Mouse (Mus musculus): Measurements from ENCODE around the gene Vsig10l. TPM values are rescaled to one million over a fixed set of nuclear protein-coding genes. Genes with fewer than 3 reads are reported as not detected.

The Vsig10l gene
- polyA plus RNA-seq, 1 experiment from 2014 or later = 1.9 TPM

DNA sequence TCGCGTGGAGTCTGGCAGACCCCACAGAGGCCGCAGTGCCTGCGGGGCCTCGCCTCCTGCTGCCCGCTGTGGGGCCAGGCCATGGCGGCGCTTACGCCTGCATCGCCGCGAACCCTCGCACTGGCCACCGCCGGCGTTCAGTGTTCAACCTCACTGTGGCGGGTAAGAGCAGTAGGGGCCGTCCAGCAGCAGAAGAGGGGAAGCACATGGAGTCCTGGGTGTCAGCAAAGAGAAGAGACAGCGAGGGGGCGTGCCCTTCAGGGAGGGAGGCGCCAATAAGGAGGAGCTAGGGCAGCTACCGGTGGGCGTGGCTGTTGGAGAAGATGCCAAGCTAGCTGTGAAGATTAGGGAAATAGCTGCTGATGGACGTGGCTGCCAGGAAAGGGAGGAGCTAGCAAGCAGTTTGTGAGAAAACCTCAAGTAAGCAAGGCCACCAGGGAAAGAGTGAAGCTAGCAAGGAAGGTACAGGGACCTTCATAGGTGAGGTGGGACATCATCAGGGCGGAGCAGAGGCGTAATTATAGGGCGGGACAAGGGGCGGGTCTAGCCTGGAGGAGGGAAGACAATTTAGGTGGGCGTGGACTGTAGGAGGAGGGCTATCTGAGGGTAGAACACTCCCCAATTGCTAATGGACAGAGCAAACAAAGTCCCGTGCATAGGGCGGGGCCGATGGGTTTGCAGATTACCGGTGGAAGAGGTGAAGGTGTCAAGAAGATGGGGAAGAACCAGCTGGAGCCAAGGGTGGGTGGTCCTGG is 2.6 kb downstream of the Vsig10l start:
- DNase-seq (ENCODE audit: low spot score) = peak; percentile 85
- Histone ChIP-seq H3K9me3 (ENCODE audit: control insufficient read depth, low read length) (no peaks in the 10 kb centered on the region), H3K27ac (ENCODE audit: low read depth, low read length) (no peak overlapping the region), H3K4me1 (replicated peaks; ENCODE audit: control insufficient read depth, insufficient read depth, low read length) (peaks cover 3% of the 10 kb centered on the region), H3K27me3 (replicated peaks; ENCODE audit: control insufficient read depth, insufficient read depth, low read length) (peaks cover 4% of the 10 kb centered on the region), H3K36me3 (ENCODE audit: control insufficient read depth, insufficient read depth, low read length) (no peaks in the 10 kb centered on the region), H3K9ac (ENCODE audit: low read depth, low read length) (peak overlapping the region; percentile 70), H3K4me2 (peak overlapping the region; percentile 75), H3K4me3 (ENCODE audit: low read depth, low read length) (peak overlapping the region; percentile 45)
- ATAC-seq (replicated peaks; ENCODE audit: low FRiP score) = peak; percentile 88
- WGBS = 2% methylated on average over 33 of the region's 33 CpGs

DNA sequence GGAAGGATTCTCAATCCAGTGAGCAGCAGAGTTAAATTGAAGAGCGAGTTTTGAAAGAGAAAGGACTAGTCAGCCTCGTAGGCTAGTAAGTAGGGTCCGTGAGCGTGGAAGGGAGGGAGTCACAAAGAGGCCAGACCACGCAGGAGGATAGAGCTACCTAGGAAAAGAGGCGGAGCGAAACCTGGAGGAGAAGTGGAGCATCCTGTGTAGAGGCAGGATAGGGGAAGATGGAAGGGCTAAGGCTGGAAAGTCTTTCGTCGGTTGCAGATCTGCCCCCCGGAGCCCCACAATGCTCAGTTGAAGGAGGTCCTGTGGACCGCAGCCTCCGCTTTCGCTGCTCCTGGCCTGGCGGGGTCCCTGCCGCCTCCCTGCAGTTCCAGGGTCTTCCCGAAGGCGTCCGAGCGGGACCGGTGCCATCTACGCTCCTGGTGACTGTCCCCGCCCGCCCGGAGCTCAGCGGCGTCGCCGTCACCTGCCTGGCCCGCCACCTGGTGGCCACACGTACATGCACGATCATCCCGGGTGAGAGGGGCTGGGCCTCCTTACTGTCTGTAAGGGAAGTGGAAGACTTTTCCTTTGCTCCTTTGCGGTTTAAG is 3.2 kb downstream of the Vsig10l start:
- peak overlapping the region; percentile 45 for H3K4me3 ChIP-seq (ENCODE audit: low read depth, low read length)
- no peaks in the 10 kb centered on the region for H3K9me3 ChIP-seq (ENCODE audit: control insufficient read depth, low read length)
- DNase-seq (ENCODE audit: low spot score) (peak; percentile 83), ATAC-seq (replicated peaks; ENCODE audit: low FRiP score) (peak; percentile 65)
- H3K9ac ChIP-seq (ENCODE audit: low read depth, low read length) = peak overlapping the region; percentile 52; the same call in 1 of the 2 replicates
- H3K27ac ChIP-seq (ENCODE audit: low read depth, low read length) = no peak overlapping the region
- peaks cover 3% of the 10 kb centered on the region for H3K4me1 ChIP-seq (replicated peaks; ENCODE audit: control insufficient read depth, insufficient read depth, low read length)
- peak overlapping the region; percentile 75 for H3K4me2 ChIP-seq
- peaks cover 4% of the 10 kb centered on the region for H3K27me3 ChIP-seq (replicated peaks; ENCODE audit: control insufficient read depth, insufficient read depth, low read length)
- H3K36me3 ChIP-seq (ENCODE audit: control insufficient read depth, insufficient read depth, low read length) = no peaks in the 10 kb centered on the region
- WGBS = under 1% methylated on average over 30 of the region's 33 CpGs

DNA sequence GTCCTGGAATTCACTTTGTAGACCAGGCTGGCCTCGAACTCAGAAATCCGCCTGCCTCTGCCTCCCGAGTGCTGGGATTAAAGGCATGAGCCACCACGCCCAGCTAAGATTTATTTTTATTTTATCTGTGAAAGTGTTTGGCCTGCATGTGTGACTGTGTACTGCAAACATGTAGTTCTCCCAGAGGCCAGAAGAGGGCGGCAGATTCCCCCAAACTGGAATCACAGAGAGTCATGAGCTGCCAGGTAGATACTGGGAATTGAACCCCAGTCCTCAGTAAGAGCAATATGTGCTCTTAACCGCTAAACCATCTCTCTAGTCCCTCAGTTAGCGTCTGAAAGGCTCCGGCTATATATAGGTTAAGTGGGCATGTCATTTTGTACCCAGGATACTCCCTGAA is 7.4 kb downstream of the Vsig10l start:
- DNase-seq (ENCODE audit: low spot score) (no peak), ATAC-seq (replicated peaks; ENCODE audit: low FRiP score) (no peak)
- no peaks in the 10 kb centered on the region for H3K9me3 ChIP-seq (ENCODE audit: control insufficient read depth, low read length)
- no peaks in the 10 kb centered on the region; the same call in 1 of the 2 replicates for H3K4me1 ChIP-seq (replicated peaks; ENCODE audit: control insufficient read depth, insufficient read depth, low read length)
- no peak overlapping the region for H3K9ac ChIP-seq (ENCODE audit: low read depth, low read length)
- H3K27ac ChIP-seq (ENCODE audit: low read depth, low read length) = no peak overlapping the region
- no peak overlapping the region for H3K4me2 ChIP-seq
- 37% methylated on average over 8 of the region's 8 CpGs for WGBS
- no peak overlapping the region for H3K4me3 ChIP-seq (ENCODE audit: low read depth, low read length)
- peaks cover 15% of the 10 kb centered on the region for H3K27me3 ChIP-seq (replicated peaks; ENCODE audit: control insufficient read depth, insufficient read depth, low read length)
- H3K36me3 ChIP-seq (ENCODE audit: control insufficient read depth, insufficient read depth, low read length) = no peaks in the 10 kb centered on the region

DNA sequence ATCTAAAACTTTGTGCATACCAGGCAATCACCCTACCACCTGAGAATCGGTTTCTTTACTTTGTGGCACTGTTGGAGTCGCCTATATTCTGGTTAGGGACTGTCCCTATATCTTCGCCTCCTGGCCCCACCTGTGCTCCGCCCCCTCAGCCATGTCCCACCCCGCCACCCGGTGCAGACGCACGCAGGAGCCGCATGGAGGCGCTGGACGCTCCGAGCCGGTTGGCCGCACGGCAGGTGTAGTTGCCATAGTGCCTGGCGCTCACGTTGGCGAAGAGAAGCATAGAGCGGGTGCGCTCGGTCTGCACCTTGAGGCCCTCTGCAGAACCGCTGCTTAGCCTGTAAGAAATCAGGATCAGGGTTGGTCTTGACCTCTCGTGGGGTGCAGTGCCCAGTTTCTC is 12.8 kb downstream of the Vsig10l start:
- H3K4me3 ChIP-seq (ENCODE audit: low read depth, low read length) = no peak overlapping the region
- no peaks in the 10 kb centered on the region for H3K4me1 ChIP-seq (replicated peaks; ENCODE audit: control insufficient read depth, insufficient read depth, low read length)
- no peak overlapping the region for H3K4me2 ChIP-seq
- 9% methylated on average over 23 of the region's 23 CpGs for WGBS
- H3K27me3 ChIP-seq (replicated peaks; ENCODE audit: control insufficient read depth, insufficient read depth, low read length) = peaks cover 42% of the 10 kb centered on the region
- H3K9ac ChIP-seq (ENCODE audit: low read depth, low read length) = no peak overlapping the region
- ATAC-seq (replicated peaks; ENCODE audit: low FRiP score) (no peak), DNase-seq (ENCODE audit: low spot score) (no peak)
- no peaks in the 10 kb centered on the region for H3K9me3 ChIP-seq (ENCODE audit: control insufficient read depth, low read length)
- H3K36me3 ChIP-seq (ENCODE audit: control insufficient read depth, insufficient read depth, low read length) = no peaks in the 10 kb centered on the region
- no peak overlapping the region for H3K27ac ChIP-seq (ENCODE audit: low read depth, low read length)

DNA sequence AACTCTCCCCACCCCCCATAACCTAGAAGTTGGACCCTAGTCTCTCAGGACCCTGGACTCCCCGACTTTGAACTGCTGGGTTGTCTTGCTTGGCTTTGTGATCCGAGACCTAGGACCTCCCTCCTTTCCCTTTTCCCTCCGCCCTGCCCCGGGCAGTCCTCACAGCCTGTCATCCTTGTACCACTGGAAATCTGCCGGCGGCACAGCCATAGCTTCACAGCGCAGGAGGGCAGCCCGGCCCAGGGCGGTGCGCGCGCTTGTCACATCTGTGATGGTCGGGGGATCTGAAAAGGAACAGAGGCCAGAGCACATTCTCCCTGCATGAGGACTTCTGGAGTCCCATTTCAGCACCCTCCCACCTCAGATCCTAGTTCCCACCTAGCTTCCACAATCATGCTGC is 13.4 kb downstream of the Vsig10l start:
- no peak overlapping the region for H3K27ac ChIP-seq (ENCODE audit: low read depth, low read length)
- no peak overlapping the region for H3K4me2 ChIP-seq
- H3K9ac ChIP-seq (ENCODE audit: low read depth, low read length) = no peak overlapping the region
- no peak for DNase-seq (ENCODE audit: low spot score)
- H3K4me1 ChIP-seq (replicated peaks; ENCODE audit: control insufficient read depth, insufficient read depth, low read length) = no peaks in the 10 kb centered on the region
- no peaks in the 10 kb centered on the region for H3K36me3 ChIP-seq (ENCODE audit: control insufficient read depth, insufficient read depth, low read length)
- ATAC-seq (replicated peaks; ENCODE audit: low FRiP score) = no peak
- H3K4me3 ChIP-seq (ENCODE audit: low read depth, low read length) = no peak overlapping the region
- peaks cover 42% of the 10 kb centered on the region for H3K27me3 ChIP-seq (replicated peaks; ENCODE audit: control insufficient read depth, insufficient read depth, low read length)
- no peaks in the 10 kb centered on the region for H3K9me3 ChIP-seq (ENCODE audit: control insufficient read depth, low read length)
- 6% methylated on average over 13 of the region's 13 CpGs for WGBS

DNA sequence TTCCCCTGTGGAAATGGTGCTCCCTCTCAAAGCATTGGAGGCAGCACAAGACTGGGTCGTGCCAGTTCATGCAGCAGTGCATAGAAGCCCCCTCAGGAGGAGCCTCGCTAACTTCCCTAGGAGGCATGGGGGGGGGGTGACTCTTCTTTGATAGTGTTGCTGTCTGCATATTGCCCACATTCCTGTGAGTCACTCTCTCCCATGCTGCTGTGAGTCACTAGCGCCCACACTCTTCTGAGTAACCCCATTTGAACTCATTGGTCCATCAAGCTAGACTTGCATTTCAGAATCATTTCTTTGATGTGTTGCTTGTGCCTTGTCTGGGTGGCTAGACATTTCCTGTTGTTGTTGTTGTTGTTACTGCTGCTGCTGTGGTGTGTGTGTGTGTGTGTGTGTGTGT is 18.2 kb downstream of the Vsig10l start:
- Histone ChIP-seq H3K9me3 (ENCODE audit: control insufficient read depth, low read length) (no peaks in the 10 kb centered on the region), H3K4me2 (no peak overlapping the region), H3K27me3 (replicated peaks; ENCODE audit: control insufficient read depth, insufficient read depth, low read length) (peaks cover 19% of the 10 kb centered on the region), H3K9ac (ENCODE audit: low read depth, low read length) (no peak overlapping the region), H3K4me1 (replicated peaks; ENCODE audit: control insufficient read depth, insufficient read depth, low read length) (no peaks in the 10 kb centered on the region), H3K4me3 (ENCODE audit: low read depth, low read length) (no peak overlapping the region), H3K27ac (ENCODE audit: low read depth, low read length) (no peak overlapping the region), H3K36me3 (ENCODE audit: control insufficient read depth, insufficient read depth, low read length) (no peaks in the 10 kb centered on the region)
- ATAC-seq (replicated peaks; ENCODE audit: low FRiP score) = no peak
- 70% methylated on average over 3 of the region's 3 CpGs for WGBS
- DNase-seq (ENCODE audit: low spot score) = no peak

DNA sequence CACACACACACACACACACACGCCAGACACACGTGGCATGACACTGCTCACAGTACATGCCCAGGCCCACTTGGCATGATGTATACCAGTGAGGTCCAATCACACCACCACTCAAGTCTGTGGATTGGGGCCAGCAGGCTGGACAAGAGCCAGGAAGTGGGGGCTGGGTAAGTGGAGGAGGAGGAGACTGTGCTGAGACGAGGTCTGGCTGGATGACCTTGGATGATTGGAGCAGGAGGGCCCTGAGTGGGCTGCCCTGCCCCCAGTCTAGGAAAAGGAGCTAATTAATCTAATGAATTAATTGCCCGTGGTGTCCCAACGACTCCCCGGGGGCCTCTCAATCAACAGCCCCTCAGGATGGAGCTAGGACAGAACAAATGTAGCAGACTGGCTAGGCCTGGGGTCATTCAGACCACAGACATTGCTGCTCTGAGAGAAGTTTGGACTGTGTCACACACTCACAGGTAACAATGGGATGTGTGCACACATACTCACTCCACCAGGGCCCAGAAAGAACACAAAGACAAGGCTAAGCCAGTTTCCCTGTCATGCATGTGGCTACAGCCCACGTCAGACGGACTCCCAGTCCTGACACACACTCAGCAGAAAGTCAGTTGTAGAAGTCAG is 19.3 kb downstream of the Vsig10l start:
- WGBS = 66% methylated on average over 8 of the region's 8 CpGs
- Histone ChIP-seq H3K9ac (ENCODE audit: low read depth, low read length) (no peak overlapping the region), H3K9me3 (ENCODE audit: control insufficient read depth, low read length) (no peaks in the 10 kb centered on the region), H3K36me3 (ENCODE audit: control insufficient read depth, insufficient read depth, low read length) (no peaks in the 10 kb centered on the region), H3K4me1 (replicated peaks; ENCODE audit: control insufficient read depth, insufficient read depth, low read length) (no peaks in the 10 kb centered on the region), H3K4me2 (no peak overlapping the region), H3K27ac (ENCODE audit: low read depth, low read length) (no peak overlapping the region), H3K4me3 (ENCODE audit: low read depth, low read length) (no peak overlapping the region), H3K27me3 (replicated peaks; ENCODE audit: control insufficient read depth, insufficient read depth, low read length) (peaks cover 9% of the 10 kb centered on the region)
- DNase-seq (ENCODE audit: low spot score) = no peak
- no peak for ATAC-seq (replicated peaks; ENCODE audit: low FRiP score)

DNA sequence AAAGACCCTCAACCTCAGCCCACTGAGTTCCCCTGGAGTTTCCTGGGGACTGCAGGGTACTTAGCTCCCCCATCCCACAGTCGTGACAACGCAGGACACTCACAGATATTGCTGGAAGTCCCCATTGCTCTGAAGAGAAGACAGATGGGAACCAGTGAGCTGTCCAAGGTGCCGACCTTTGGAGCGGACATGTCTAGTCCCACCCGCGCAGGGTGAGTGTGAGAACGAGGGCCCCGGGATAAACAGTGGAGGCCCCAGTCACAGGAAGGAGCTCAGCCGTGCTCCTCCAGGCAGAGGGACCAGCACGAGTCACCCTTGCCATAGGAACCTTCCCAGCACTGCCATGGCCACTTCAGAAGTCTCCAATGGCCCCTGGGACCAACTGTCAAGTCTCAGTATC is 20.3 kb downstream of the Vsig10l start:
- no peak for DNase-seq (ENCODE audit: low spot score)
- Histone ChIP-seq H3K36me3 (ENCODE audit: control insufficient read depth, insufficient read depth, low read length) (no peaks in the 10 kb centered on the region), H3K27ac (ENCODE audit: low read depth, low read length) (no peak overlapping the region), H3K9me3 (ENCODE audit: control insufficient read depth, low read length) (no peaks in the 10 kb centered on the region), H3K4me1 (replicated peaks; ENCODE audit: control insufficient read depth, insufficient read depth, low read length) (no peaks in the 10 kb centered on the region), H3K4me2 (no peak overlapping the region), H3K4me3 (ENCODE audit: low read depth, low read length) (no peak overlapping the region), H3K9ac (ENCODE audit: low read depth, low read length) (no peak overlapping the region), H3K27me3 (replicated peaks; ENCODE audit: control insufficient read depth, insufficient read depth, low read length) (peaks cover 1% of the 10 kb centered on the region)
- WGBS = 9% methylated on average over 10 of the region's 10 CpGs
- no peak for ATAC-seq (replicated peaks; ENCODE audit: low FRiP score)

All from liver, embryonic 11.5 days (tissue).